Mouse (Mus musculus): Measurements from ENCODE around the gene Akna. TPM values are rescaled to one million over a fixed set of nuclear protein-coding genes. Genes with fewer than 3 reads are reported as not detected.
"Not testable (repeated sequence)": the region's sequence is repeated elsewhere in the genome, so short reads cannot be mapped to it uniquely, and the experiment has no call there.

Gene Akna
- polyA plus RNA-seq, 1 experiment from 2014 or later, result 6.1 TPM

DNA sequence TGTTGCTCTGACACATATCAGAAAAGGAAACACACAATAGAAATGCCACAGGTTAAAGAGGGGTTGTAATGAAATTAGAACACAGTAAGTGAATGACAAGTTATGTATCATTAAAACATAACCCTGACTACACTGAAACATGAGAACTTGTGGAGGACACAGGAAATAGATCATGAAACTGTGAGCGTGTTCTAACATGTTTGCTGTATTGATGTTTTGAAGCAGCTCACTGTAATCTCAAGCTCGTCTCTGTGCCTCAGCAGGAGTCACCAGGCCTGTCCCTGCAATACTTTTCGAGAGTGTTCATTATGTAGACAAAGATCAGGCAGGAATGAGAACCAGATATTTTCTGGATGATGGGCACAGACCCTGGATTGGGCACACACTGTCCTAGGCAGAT lies 59.5 kb downstream of the Akna start:
- Histone ChIP-seq H3K9ac (replicated peaks; ENCODE audit: low read length) (no peak overlapping the region), H3K36me3 (ENCODE audit: control insufficient read depth, insufficient read depth, low read length) (no peaks in the 10 kb centered on the region), H3K4me1 (ENCODE audit: control insufficient read depth, insufficient read depth, low read length) (no peaks in the 10 kb centered on the region), H3K27me3 (ENCODE audit: control insufficient read depth, insufficient read depth, low read length) (no peaks in the 10 kb centered on the region), H3K27ac (replicated peaks; ENCODE audit: low read depth, low read length) (no peak overlapping the region), H3K4me2 (ENCODE audit: low read length) (no peak overlapping the region), H3K9me3 (ENCODE audit: control insufficient read depth, low read length) (no peaks in the 10 kb centered on the region), H3K4me3 (replicated peaks; ENCODE audit: low read depth, low read length) (no peak overlapping the region)
- DNase-seq (no peak), ATAC-seq (ENCODE audit: low FRiP score, low TSS enrichment) (no peak)
- 81% methylated on average over 3 of the region's 3 CpGs for WGBS

DNA sequence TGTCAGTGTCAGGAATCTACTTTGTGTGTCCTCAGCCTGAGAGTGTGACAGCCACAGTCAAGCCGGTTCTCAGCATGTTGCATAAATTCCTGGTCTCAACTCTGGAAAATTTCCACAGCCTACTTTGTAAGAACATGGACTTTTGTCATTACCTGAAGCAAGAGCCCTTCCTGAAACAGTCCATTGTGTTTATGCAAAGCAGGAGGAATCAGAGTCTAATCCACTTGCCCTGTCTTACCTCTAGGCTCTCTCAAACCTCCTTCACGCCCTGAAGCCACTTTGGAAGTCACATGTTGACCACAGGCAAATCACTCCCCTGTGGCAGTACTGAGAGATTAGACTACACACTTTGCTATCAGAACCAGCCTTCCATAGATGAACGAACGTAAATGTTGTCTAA lies 60.7 kb downstream of the Akna start:
- H3K36me3 ChIP-seq (ENCODE audit: control insufficient read depth, insufficient read depth, low read length), result no peaks in the 10 kb centered on the region
- DNase-seq (no peak), ATAC-seq (ENCODE audit: low FRiP score, low TSS enrichment) (no peak)
- no peaks in the 10 kb centered on the region for H3K4me1 ChIP-seq (ENCODE audit: control insufficient read depth, insufficient read depth, low read length)
- H3K4me3 ChIP-seq (replicated peaks; ENCODE audit: low read depth, low read length), result no peak overlapping the region
- H3K9me3 ChIP-seq (ENCODE audit: control insufficient read depth, low read length), result no peaks in the 10 kb centered on the region
- no peak overlapping the region for H3K27ac ChIP-seq (replicated peaks; ENCODE audit: low read depth, low read length)
- 65% methylated on average over 4 of the region's 4 CpGs for WGBS
- no peaks in the 10 kb centered on the region for H3K27me3 ChIP-seq (ENCODE audit: control insufficient read depth, insufficient read depth, low read length)
- no peak overlapping the region for H3K4me2 ChIP-seq (ENCODE audit: low read length)
- no peak overlapping the region for H3K9ac ChIP-seq (replicated peaks; ENCODE audit: low read length)

DNA sequence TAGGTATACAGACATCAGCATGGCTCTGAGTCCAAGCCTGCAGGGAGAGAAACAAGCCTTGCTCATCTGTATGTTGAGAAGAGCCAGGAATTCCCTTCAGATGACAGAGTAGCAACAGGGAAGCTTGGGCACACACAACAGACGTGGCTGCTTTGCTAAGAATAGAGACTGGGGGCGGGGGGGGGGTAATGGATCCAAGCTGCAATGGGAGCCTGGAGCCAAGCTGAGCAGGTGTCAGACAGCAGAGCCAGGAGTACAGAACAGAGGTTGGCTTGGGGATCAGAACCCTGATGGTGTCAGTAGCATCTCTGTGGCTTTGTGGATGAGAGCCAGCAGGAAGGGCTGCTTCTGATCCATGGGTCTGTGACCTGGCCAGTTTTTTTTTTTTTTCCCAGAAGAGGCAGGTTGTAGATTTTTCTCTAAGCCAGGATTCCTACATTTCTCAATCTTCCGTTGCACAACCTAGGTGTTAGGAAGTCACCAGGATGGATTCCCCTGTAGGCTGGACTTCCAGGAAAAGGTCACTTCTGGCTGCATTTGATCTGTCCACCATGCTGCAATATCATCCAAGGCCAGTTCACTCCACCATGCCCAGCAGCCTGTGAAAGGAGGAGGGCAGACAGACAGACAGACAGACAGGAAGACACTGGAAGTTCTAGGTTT lies 64.6 kb downstream of the Akna start:
- DNase-seq (no peak), ATAC-seq (ENCODE audit: low FRiP score, low TSS enrichment) (no peak)
- Histone ChIP-seq H3K9ac (replicated peaks; ENCODE audit: low read length) (no peak overlapping the region), H3K4me2 (ENCODE audit: low read length) (no peak overlapping the region), H3K9me3 (ENCODE audit: control insufficient read depth, low read length) (no peaks in the 10 kb centered on the region), H3K27ac (replicated peaks; ENCODE audit: low read depth, low read length) (no peak overlapping the region), H3K4me1 (ENCODE audit: control insufficient read depth, insufficient read depth, low read length) (no peaks in the 10 kb centered on the region), H3K27me3 (ENCODE audit: control insufficient read depth, insufficient read depth, low read length) (no peaks in the 10 kb centered on the region), H3K36me3 (ENCODE audit: control insufficient read depth, insufficient read depth, low read length) (no peaks in the 10 kb centered on the region), H3K4me3 (replicated peaks; ENCODE audit: low read depth, low read length) (no peak overlapping the region)
- 84% methylated on average over 3 of the region's 3 CpGs for WGBS

DNA sequence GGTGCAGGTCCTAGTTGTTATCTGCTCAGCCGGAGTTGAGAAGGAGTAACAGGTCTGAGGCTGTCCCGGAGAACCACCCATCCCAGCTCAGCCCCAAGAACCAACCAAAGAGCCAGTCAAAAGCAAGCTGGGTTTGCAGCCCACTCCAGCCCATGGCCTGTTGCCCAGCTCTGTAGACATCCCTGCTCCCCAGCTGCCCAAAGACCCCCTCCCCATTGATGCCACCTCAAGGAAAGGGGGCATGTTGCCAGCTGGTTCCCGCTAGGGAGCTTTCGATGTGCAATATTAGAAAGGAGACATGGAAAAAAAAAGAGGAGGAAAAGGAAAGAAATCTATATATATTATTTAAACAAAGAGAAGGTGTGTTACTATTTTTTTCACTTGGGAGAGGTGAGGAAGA lies 69.8 kb downstream of the Akna start:
- Histone ChIP-seq H3K36me3 (ENCODE audit: control insufficient read depth, insufficient read depth, low read length) (no peaks in the 10 kb centered on the region), H3K4me3 (replicated peaks; ENCODE audit: low read depth, low read length) (no peak overlapping the region), H3K27ac (replicated peaks; ENCODE audit: low read depth, low read length) (no peak overlapping the region), H3K4me1 (ENCODE audit: control insufficient read depth, insufficient read depth, low read length) (no peaks in the 10 kb centered on the region), H3K9me3 (ENCODE audit: control insufficient read depth, low read length) (no peaks in the 10 kb centered on the region), H3K4me2 (ENCODE audit: low read length) (no peak overlapping the region), H3K27me3 (ENCODE audit: control insufficient read depth, insufficient read depth, low read length) (no peaks in the 10 kb centered on the region), H3K9ac (replicated peaks; ENCODE audit: low read length) (no peak overlapping the region)
- DNase-seq (no peak), ATAC-seq (ENCODE audit: low FRiP score, low TSS enrichment) (no peak)
- WGBS, result 90% methylated on average over 4 of the region's 4 CpGs

DNA sequence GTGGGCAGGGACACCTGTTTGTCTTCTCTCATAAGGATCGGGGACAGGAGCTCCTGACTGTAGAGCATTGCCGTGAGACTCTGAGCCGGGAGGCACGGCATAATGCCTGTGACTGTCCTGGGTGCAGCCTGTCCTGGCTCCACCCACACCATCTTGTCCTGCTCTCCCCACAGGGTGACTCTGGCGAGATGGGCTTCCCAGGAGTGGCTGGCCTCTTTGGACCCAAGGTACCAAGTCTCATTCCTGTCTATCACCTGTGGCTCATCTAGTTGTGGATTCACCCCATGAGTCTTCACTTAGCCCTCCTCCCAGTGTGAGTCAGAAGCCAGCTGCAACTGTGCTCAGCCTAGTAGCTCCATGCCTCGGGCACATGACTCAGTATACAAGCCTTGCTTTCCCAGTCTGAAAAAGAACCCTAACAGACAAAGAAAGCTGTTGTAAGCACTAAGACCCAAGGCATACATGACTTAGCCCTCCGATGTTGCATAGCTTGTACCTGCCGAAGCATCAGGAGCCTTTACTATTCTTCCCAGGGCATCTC lies 79.8 kb downstream of the Akna start:
- Histone ChIP-seq H3K4me1 (ENCODE audit: control insufficient read depth, insufficient read depth, low read length) (no peaks in the 10 kb centered on the region), H3K27me3 (ENCODE audit: control insufficient read depth, insufficient read depth, low read length) (no peaks in the 10 kb centered on the region), H3K27ac (replicated peaks; ENCODE audit: low read depth, low read length) (no peak overlapping the region), H3K9ac (replicated peaks; ENCODE audit: low read length) (no peak overlapping the region), H3K36me3 (ENCODE audit: control insufficient read depth, insufficient read depth, low read length) (no peaks in the 10 kb centered on the region), H3K4me3 (replicated peaks; ENCODE audit: low read depth, low read length) (no peak overlapping the region), H3K4me2 (ENCODE audit: low read length) (no peak overlapping the region), H3K9me3 (ENCODE audit: control insufficient read depth, low read length) (no peaks in the 10 kb centered on the region)
- ATAC-seq (ENCODE audit: low FRiP score, low TSS enrichment), result no peak
- DNase-seq, result no peak
- WGBS, result 87% methylated on average over 8 of the region's 8 CpGs

DNA sequence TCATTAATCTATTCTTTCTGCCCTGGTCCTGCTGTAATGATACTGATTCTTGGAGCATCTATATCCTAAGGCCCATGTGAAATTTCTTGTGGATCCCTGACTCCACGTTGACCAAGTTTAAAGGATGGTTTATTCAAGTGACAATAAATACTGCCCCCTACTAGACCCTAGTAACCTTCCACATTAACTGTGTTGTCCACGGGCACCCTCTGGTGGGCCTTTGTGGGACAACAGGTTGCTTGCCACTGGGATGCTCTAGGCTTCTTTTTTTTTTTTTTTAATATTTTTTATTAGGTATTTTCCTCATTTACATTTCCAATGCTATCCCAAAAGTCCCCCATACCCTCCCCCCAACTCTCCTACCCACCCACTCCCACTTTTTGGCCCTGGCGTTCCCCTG lies 83.6 kb downstream of the Akna start:
- DNase-seq, result peak; percentile 84
- H3K36me3 ChIP-seq (ENCODE audit: control insufficient read depth, insufficient read depth, low read length); H3K27ac ChIP-seq (replicated peaks; ENCODE audit: low read depth, low read length); H3K9ac ChIP-seq (replicated peaks; ENCODE audit: low read length); H3K4me3 ChIP-seq (replicated peaks; ENCODE audit: low read depth, low read length); H3K4me1 ChIP-seq (ENCODE audit: control insufficient read depth, insufficient read depth, low read length); ATAC-seq (ENCODE audit: low FRiP score, low TSS enrichment); H3K4me2 ChIP-seq (ENCODE audit: low read length); H3K9me3 ChIP-seq (ENCODE audit: control insufficient read depth, low read length); H3K27me3 ChIP-seq (ENCODE audit: control insufficient read depth, insufficient read depth, low read length): not testable (repeated sequence)
- WGBS, result 37% methylated on average over 3 of the region's 3 CpGs

Other genes with a start within 250 kb of the Akna start
- not detected in 2 replicates for gene Ambp, start 248.6 kb downstream of the Akna start, polyA plus RNA-seq (2014; fragmentation: Nextera tagmentation; extraction: Ambion mirVana)
- not detected in 2 replicates for gene Kif12, start 231.2 kb downstream of the Akna start, polyA plus RNA-seq (2014; fragmentation: Nextera tagmentation; extraction: Ambion mirVana)
- gene Col27a1, start 189.3 kb downstream of the Akna start, polyA plus RNA-seq (2014; fragmentation: Nextera tagmentation; extraction: Ambion mirVana), result 1.2 and 1.4 TPM in 2 replicates
- gene Orm1, start 58.8 kb downstream of the Akna start, polyA plus RNA-seq (2014; fragmentation: Nextera tagmentation; extraction: Ambion mirVana), result not detected in 2 replicates
- not detected in 2 replicates for gene Orm3, start 47.2 kb downstream of the Akna start, polyA plus RNA-seq (2014; fragmentation: Nextera tagmentation; extraction: Ambion mirVana)
- not detected in 2 replicates for gene Orm2, start 40.9 kb downstream of the Akna start, polyA plus RNA-seq (2014; fragmentation: Nextera tagmentation; extraction: Ambion mirVana)
- 7.8 and 8.0 TPM in 2 replicates for gene Whrn, start 92.6 kb upstream of the Akna start, polyA plus RNA-seq (2014; fragmentation: Nextera tagmentation; extraction: Ambion mirVana)
- 451 and 485 TPM in 2 replicates for gene Atp6v1g1, start 141.4 kb upstream of the Akna start, polyA plus RNA-seq (2014; fragmentation: Nextera tagmentation; extraction: Ambion mirVana)
- gene Tmem268, start 155.4 kb upstream of the Akna start, polyA plus RNA-seq (2014; fragmentation: Nextera tagmentation; extraction: Ambion mirVana), result 3.7 and 4.0 TPM in 2 replicates
- gene Gm11213, start 201.9 kb upstream of the Akna start, polyA plus RNA-seq (2014; fragmentation: Nextera tagmentation; extraction: Ambion mirVana), result not detected in 2 replicates
- gene Tex48, start 219.1 kb upstream of the Akna start, polyA plus RNA-seq (2014; fragmentation: Nextera tagmentation; extraction: Ambion mirVana), result not detected in 2 replicates

Data from midbrain, embryonic 14.5 days (tissue).